Mouse (Mus musculus): ENCODE data around the gene Bmp15.

The Bmp15 gene

GRCm38 (mm10) chrX:6320621-6321020 lies at the start of gene Bmp15:
Bmp15 (minus strand) TSS chrX:6320721.
- no peak for DNase-seq (ENCODE audit: low spot score)

DNA sequence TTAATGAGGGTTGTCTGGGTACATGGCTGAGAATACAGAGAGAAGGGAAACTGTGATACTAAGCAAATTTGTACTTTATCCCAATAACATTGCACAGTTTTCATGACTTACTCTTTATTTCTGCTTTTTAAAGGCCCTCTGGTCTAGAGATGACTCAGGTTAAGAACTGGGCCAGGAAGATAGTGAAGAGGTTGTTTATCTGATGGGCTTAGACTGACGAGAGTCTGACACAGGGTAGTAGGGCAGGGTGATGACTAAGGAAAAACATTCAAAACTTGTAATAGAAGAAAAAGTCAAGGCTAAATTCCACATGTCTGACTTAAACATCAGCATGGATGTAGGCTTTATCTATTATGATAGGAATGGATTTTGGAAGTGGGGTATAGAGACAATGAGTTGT lies 48.3 kb upstream of the Bmp15 start:
- no peak for DNase-seq (ENCODE audit: low spot score)

GRCm38 (mm10) chrX:6357503-6358114 lies 37.1 kb upstream of the Bmp15 start:
- DNase-seq (ENCODE audit: low spot score): no peak

- DNase-seq (ENCODE audit: low spot score): no peak
Measured at GRCm38 (mm10) chrX:6356876-6357275, 36.4 kb upstream of the Bmp15 start.

DNA sequence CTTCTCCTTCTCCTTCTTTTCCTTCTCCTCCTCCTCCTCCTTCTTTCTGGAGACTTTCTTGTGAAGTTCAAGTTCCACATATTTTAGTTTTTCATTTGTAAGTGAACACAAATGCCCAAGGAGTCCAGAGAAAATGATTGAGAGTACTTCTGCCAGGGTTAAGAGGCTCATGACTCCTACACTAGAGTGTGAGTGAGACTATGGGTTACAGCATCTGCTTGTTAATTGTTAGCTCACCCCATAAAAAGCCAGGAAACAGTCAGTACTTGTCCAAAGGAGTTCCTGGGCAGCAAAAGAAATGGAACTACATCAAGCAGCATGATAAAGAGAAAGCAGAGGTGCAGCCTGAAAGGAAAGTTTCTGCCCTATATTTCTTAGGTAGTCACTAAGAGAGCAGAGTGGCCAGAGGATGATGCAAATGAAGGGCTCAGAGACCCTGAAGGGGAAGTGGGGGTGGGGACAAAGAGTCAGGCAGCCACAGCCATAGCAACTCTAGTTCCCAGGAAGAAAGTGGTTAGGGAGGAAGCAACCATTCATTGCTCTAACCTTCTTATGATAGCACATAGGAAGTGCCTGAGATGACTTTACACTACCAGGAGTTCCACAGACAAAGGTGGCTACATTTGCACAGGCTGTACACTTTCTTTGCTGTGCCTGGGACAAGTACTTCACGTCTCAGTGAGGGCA lies 24.9 kb upstream of the Bmp15 start:
- no peak for DNase-seq (ENCODE audit: low spot score)

DNA sequence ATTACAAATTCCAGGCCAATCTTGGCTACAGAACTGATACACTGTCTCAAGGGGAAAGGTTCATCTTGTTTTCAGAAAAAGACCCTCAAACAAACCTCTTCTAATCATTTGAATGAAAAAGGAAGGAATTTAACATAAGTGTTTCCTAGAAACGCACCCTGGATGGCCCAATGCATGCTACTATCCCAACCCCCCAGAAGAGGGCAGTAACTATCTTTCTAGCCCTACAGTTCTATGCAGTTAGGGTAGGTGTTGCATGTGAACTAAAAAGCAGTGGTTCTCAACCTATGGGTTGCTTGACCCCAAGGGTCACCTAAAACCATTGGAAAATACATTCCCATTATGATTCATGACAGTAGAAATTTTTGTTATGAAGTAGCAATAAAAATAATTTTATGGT lies 3.5 kb upstream of the Bmp15 start:
- no peak for DNase-seq (ENCODE audit: low spot score)

DNA sequence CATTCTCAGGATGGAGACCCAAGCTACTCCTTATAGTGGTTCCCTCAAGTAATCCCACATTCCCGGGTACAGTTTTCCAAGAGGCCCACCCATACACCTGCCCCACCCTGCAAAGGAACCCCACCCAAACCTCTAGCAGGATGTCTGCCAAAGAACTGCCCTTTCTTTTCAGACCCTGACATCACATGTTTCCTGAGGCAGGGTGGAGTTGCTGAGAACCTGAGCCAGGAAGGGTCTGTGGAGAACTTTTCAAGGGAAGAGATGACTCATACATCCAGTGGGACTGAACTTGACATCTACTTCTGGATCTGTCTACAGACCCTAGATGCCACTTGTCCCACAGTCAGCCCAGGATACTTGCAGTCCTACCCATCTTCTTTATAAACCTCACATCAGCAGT lies 2.8 kb downstream of the Bmp15 start:
- DNase-seq (ENCODE audit: low spot score): no peak
